Mouse (Mus musculus) ovary, adult 18-20 months (tissue): ENCODE measurements around the gene Acr.

Experiments
- DNase-seq: peaks from one replicate; pipeline ENCODE4 v3.0.0; 2022; ENCODE audit warnings: low spot score, mixed read lengths

Gene Acr

GRCm38 (mm10) chr15:89568114-89568513 lies at the start of gene Acr:
Acr (plus strand) TSS chr15:89568326.
- no peak for DNase-seq

- no peak for DNase-seq
Measured at GRCm38 (mm10) chr15:89521951-89522350, 46.2 kb upstream of the Acr start.

- DNase-seq = no peak
Measured at GRCm38 (mm10) chr15:89522566-89523282, 45.4 kb upstream of the Acr start.

DNA sequence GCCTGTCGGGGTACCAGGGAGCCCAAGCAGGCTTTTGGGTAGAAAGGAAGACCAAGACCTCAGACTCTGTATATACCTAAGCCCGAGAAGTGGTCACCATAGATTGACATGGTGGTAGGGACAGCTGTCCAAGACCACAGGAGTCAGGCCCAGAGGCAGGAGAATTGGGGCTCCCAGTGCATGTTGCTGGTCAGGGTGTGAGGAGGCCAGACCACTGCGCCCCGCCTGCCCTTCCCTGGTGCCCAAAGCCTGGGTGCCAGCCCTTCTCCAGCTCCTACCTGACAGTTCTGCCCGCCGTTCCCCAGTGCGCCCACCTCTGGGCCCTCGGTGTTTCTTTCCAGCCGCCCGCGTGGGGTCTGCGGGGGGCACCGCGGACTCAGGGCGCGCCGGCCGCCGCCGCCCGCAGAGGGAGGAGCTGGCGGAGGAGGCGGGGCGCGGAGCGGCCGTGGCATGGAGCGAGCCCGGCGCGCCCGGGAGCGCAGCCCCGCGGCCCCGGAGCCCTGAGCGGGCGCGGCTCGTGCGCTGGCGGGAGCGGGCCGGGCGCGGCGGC lies 44.8 kb upstream of the Acr start:
- no peak for DNase-seq

DNA sequence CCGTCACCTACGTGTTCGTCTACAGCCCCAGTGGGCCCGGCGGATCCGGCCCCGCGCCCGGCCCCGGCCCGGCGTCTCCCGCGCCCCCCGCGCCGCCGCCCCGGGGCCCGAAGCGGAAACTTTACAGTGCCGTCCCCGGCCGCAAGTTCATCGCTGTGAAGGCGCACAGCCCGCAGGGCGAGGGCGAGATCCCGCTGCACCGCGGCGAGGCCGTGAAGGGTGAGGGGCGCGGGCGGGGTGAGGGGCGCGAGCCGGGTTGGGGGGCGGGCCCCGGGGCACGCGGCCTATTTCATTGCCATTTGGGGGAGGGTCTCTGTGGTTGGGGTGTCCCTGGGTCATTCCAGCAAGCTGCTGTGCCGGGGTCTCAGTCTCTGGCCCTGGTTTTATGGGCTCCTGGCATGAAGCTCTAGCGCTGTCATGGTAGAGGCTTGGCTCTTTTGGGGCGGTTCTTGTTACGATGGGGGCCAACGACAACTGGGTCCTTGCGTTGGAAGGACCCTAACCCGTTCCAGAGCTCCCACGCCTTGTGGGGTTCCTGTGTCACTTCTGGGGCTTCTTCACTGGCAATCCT lies 44.0 kb upstream of the Acr start:
- DNase-seq = no peak

- DNase-seq = no peak
Measured at GRCm38 (mm10) chr15:89524611-89525415, 43.3 kb upstream of the Acr start.

DNA sequence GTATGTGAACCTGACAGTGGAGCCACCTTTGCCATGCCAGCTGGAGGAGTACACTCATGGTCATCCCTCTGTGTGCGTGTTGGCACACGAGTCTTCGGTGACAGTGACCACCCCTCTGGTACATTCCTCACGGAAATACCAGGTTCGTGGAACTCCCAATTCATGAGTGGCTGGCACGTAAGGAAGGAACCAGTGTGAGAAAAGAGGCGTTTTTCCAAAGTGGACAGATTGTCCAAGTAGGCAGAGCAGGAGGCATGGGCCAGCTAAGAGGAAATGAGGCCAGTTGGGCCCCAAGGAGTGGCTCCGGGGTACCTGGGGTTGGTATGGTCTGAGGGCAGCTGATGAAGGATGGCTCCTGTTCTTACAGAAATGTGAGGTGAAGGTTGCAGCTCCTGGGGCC lies 42.7 kb upstream of the Acr start:
- no peak for DNase-seq

DNA sequence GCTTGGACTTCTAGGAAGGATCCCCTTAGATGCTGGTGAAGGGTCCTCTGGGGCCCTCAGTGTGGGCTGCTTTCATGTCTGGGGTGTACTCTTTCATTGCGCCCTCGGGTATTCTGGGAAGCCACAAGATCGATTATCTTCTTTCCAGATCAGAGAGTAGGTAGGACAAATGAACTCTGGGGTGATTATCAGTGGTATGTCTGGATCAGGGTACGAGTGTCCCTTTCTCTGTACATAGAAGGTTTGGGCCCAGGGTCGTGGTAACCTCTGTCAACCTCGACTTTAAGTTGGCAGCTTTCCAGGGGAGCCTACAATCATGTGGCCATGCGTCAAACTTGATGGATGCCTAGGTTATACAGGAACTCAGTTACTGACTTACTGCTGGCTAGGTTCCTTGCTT lies 42.2 kb upstream of the Acr start:
- DNase-seq = no peak

DNA sequence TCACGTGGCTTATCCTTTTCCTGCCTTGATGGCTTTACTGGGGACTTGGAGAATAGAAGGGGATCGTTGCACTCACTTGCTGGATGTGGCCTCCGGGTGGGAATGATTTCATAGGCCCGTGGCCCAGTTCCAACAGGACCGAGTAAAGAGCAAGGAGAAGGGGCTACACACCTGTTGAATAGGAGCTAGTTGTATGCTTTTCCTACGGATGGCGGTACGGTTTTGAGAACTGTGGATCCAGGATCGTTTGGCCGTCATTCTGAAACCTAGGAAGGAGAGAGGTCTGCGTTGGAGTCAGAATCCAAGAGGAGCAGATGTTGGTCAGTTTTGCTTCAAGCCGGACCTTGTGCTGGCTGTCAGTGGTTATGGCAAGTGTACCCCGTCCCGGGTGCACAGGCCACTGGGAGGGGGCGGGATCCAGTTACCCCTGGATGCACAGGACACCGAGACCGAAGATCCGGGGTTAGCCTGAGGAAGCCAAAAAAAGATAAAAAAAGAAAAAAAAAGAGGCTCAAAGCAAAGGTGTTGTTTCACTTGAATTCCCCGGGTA lies 41.3 kb upstream of the Acr start:
- DNase-seq = no peak

GRCm38 (mm10) chr15:89527466-89527865 lies 40.7 kb upstream of the Acr start:
- DNase-seq = no peak

DNA sequence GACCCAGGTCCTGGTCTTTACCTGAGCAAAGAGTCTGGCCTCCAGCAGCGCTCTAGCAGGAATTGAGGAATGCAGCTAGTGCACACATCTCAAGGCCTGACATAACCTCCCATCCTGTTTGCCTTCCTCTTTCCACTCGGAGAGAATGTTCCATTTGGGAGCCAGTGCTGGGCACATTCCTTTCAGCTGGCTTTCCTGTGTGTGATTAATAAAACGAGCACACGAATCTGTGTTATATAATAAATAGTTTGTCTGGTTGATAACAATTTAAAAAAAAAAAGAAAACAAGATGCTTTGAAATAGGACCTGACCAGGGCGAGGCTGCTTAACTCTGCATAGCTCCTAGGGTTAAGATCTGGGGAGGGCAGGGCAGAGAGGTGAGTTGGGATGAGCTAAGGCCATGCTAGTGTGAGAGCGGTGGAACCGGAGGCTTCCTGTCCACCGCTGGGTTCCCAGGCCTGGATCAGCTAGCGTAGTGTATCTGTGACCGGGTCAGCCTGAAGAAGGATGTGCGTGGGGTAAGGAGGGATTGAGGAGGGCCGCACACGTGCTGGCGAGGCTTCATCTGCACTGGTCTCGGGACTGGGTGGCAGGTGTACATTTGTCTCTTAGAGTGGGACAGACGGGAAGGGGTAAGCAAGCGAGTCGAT lies 39.8 kb upstream of the Acr start:
- DNase-seq = no peak

- no peak for DNase-seq
Measured at GRCm38 (mm10) chr15:89528923-89529322, 39.2 kb upstream of the Acr start.

DNA sequence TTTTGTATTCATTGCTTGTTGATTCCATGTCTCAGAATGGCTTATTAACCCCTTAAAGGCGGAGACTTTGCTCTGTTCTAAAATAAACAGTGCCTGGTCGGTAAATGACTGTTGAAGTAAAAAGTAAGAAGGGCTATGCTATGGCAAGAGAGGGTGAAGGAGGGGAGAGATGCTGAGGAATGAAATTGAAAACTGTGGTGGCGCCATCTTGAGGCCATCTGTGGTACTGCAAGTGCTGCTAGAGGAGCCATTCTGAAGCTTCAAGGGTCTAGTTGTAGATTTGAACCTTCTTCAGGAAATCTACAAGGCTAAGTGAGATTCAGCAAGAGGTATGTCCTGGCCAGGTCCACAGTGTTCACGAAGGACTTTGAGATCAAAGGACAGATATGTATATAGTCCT lies 37.8 kb upstream of the Acr start:
- no peak for DNase-seq

DNA sequence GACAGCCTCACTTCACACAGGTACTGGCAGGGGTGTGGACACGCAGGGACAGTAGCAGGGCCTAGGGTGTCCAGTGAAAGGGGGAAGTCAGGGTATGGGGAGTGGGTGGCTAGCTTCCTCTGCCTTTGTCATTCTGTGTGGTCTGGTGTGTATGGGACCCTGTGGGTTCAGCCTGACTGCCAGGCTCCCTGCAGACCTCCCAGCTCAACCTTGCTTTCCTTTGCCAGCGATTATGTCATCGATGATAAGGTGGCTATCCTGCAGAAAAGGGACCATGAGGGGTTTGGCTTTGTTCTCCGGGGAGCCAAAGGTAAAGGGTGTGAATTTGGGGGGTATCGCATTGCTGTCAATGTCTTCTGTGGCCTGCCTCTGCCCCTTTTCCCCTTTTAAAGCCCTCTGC lies 36.7 kb upstream of the Acr start:
- DNase-seq = no peak

GRCm38 (mm10) chr15:89532026-89532923 lies 35.9 kb upstream of the Acr start:
- no peak for DNase-seq

DNA sequence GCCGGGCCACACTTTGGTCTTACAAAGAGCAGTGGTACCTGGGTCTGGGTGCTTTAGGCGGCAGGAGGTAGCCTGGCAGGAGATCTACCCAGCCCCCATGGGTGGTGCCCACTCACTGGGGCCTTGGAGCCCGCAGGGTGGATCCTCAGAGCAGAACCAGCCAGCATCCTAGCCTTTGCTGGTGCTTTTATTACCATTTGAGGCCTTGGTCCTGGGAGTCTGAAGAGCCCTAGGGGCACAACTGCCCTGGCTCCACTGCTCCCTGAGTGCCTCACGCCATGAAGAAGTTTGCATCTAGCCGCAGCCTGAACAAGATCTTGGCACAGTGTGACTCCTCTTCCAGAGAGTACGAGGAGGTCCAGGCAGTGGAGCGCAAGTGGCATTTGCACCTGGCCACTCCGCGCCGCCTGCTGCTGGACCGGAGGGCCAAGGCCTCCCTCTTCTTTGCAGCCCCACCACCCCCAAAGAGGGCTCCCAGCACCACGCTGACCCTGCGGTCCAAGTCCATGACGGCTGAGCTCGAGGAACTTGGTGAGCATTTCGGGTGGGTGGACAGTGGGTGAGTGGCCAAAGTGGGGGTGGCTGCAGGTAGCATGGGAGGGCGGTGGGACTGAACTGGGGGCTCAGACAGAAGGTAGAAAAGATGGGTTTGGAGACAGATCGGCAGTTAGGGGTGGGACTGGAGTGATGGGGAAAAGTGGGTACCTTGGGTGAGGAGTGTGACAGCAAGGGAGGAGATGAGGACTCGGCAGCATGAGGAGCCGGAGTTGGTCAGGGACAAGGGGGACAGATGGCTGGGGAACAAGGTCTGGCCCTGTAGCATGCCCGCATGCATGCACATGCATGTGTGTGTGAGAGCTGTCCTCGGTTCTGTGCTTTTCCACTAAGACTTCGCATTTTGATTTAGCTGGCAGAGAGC lies 34.9 kb upstream of the Acr start:
- no peak for DNase-seq

GRCm38 (mm10) chr15:89533843-89534207 lies 34.3 kb upstream of the Acr start:
- no peak for DNase-seq

- DNase-seq = no peak
Measured at GRCm38 (mm10) chr15:89544171-89544570, 24.0 kb upstream of the Acr start.

DNA sequence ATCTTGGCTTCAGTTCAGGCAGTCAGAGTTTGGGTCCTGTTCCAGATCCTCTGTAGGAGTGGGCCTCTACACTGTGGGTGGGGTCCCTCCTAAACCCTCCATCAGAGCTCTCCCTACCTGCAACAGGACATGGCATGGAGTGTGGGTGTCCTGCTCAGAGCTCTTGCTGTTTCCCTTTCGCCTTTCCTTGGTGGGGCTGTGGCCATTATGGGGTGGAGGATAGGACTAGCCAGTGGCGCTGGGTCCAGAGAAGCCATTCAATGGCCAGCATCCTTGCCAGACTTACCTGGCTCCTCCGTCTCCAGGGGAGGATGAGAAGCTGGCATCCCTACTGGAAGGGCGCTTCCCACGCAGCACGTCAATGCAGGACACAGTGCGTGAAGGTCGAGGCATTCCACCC lies 20.8 kb upstream of the Acr start:
- DNase-seq = no peak
